Comparison of ENCODE assay signal across 9 mouse cellular contexts in genomic region chr11:61410129-61410528, GRCm38 (mm10). TPM values are rescaled to one million over a fixed set of nuclear protein-coding genes. Genes with fewer than 3 reads are reported as not detected.
A peak's percentile ranks its signal among the peaks of the same experiment; 100 is the strongest.
DNase-seq lines count a peak whose midpoint lies in the region; TF ChIP-seq lines count a peak whose summit lies in the region.
"Had no signal": no experiment of that assay in that cellular context is flagged by ENCODE, and none has a peak within 500 bp of the region (broad histone marks: within the 10 kb centered on the region; RNA-seq: fewer than 3 reads in every experiment).

No protein-coding gene starts in this region.

- no peaks in the 10 kb centered on the region for H3K27me3 ChIP-seq in MEL (ENCODE audit: control insufficient read depth in 1 of 2, insufficient read depth in 2 of 2, low read length in 2 of 2)

- H3K9ac ChIP-seq in MEL (ENCODE audit: control insufficient read depth, low read depth, low read length, poor library complexity, severe bottlenecking): no peak overlapping the region

- peak; percentile 88 for DNase-seq in 3T3-L1 (ENCODE audit: low read depth, low spot score)
- DNase-seq in MEL (ENCODE audit: low read depth, low spot score): peak; percentile 87
- peak; percentile 97 for DNase-seq in cerebellum, adult 9-10 months
- peak; percentile 74 for DNase-seq in gastrocnemius, postnatal 14 days
- DNase-seq in layer of hippocampus, adult 18-20 months (ENCODE audit: low spot score in 2 of 2): peak; percentile 76 to 95
- DNase-seq in lung, postnatal 14 days: peak; percentile 92
- DNase-seq in right cerebral cortex, postnatal 4 days: peak; percentile 92
- peak; percentile 71 for DNase-seq in yolk sac, embryonic 10.5 days (ENCODE audit: low spot score)

- peaks cover 0 to 13% of the 10 kb centered on the region in 2 experiments; a peak in 1 of 4 replicates for H3K36me3 ChIP-seq in MEL (ENCODE audit: control insufficient read depth in 1 of 2, insufficient read depth in 2 of 2, low read length in 2 of 2)

- TF ChIP-seq CTCF in MEL (IDR thresholded peaks at IDR 0.05 in 2 of 3, conservative IDR thresholded peaks at IDR 0.05 in 1 of 3; ENCODE audit: control insufficient read depth in 1 of 3, insufficient read depth in 1 of 3, low read depth in 2 of 3, low read length in 3 of 3, poor library complexity in 1 of 3, severe bottlenecking in 1 of 3): peak; percentile 93 to 98 (median 95)

- H3K4me1 ChIP-seq in MEL (ENCODE audit: control insufficient read depth in 1 of 2, insufficient read depth in 2 of 2, low read length in 2 of 2): peaks cover 0 to 13% of the 10 kb centered on the region in 2 experiments; a peak in 3 of 4 replicates

- TF ChIP-seq EP300 in MEL (IDR thresholded peaks at IDR 0.05; ENCODE audit: low read depth in 1 of 2, low read length in 2 of 2): no peak

- H3K9me3 ChIP-seq in MEL (replicated peaks; ENCODE audit: insufficient read depth, low read length): no peaks in the 10 kb centered on the region

- TF ChIP-seq POLR2A in MEL (IDR thresholded peaks at IDR 0.05; ENCODE audit: control insufficient read depth in 1 of 2, insufficient read depth in 1 of 2, low read depth in 1 of 2, low read length in 2 of 2, poor library complexity in 1 of 2): no peak

- peak; percentile 94 for TF ChIP-seq RAD21 in MEL (IDR thresholded peaks at IDR 0.05; ENCODE audit: low read depth, low read length)

- H3K79me2 ChIP-seq in MEL (ENCODE audit: control insufficient read depth, insufficient read depth, low read length, poor library complexity): no peaks in the 10 kb centered on the region; the same call in 1 of the 2 replicates

- H3K27ac ChIP-seq in MEL (ENCODE audit: control insufficient read depth, low read depth, low read length): no peak overlapping the region

- H3K4me3 ChIP-seq in MEL (ENCODE audit: control insufficient read depth in 1 of 2, insufficient read depth in 1 of 2, low read depth in 2 of 2, low read length in 2 of 2): no peak overlapping the region

- intact Hi-C loops in gastrocnemius, postnatal 14 days (cut with DNase I; ENCODE audit: low total_unique reads): loop anchor here (2.0 to 10.0 kb wide), 3 partner anchors 63 to 305 kb away; no protein-coding TSS in a partner anchor

TF ChIP-seq in MEL, 35 proteins besides CTCF, POLR2A, EP300 and RAD21:
- no peak for TF ChIP-seq ZMIZ1 (IDR thresholded peaks at IDR 0.05; ENCODE audit: low read depth, low read length)
- no peak for TF ChIP-seq ETS1 (IDR thresholded peaks at IDR 0.05; ENCODE audit: low read depth, low read length)
- no peak for TF ChIP-seq POLR2AphosphoS2 (IDR thresholded peaks at IDR 0.05; ENCODE audit: low read length)
- TF ChIP-seq SMC3 (IDR thresholded peaks at IDR 0.05; ENCODE audit: low read depth, low read length): peak; percentile 97
- peak; percentile 79; the same call in 1 of the 2 replicates for TF ChIP-seq MYC (IDR thresholded peaks at IDR 0.05; ENCODE audit: low read depth, low read length)
- TF ChIP-seq MEF2A (IDR thresholded peaks at IDR 0.05; ENCODE audit: extremely low read depth, insufficient replicate concordance, low read depth, low read length, poor library complexity, severe bottlenecking): no peak
- TF ChIP-seq ZNF384 (IDR thresholded peaks at IDR 0.05; ENCODE audit: low read depth, low read length): no peak
- TF ChIP-seq TAL1 (IDR thresholded peaks at IDR 0.05; ENCODE audit: low read length): no peak
- no peak for TF ChIP-seq POLR2AphosphoS5 (IDR thresholded peaks at IDR 0.05; ENCODE audit: borderline replicate concordance, low read depth, low read length)
- no peak for TF ChIP-seq KAT2A (conservative IDR thresholded peaks at IDR 0.05; ENCODE audit: low read depth, low read length)
- TF ChIP-seq ZC3H11A (IDR thresholded peaks at IDR 0.05; ENCODE audit: low read depth, low read length): peak; percentile 96
- TF ChIP-seq UBTF (IDR thresholded peaks at IDR 0.05; ENCODE audit: borderline replicate concordance, insufficient read depth, low read depth, low read length): no peak
- no peak for TF ChIP-seq CHD2 (IDR thresholded peaks at IDR 0.05; ENCODE audit: low read length)
- TF ChIP-seq ZKSCAN1 (IDR thresholded peaks at IDR 0.05; ENCODE audit: low read depth, low read length): no peak
- no peak for TF ChIP-seq E2F4 (IDR thresholded peaks at IDR 0.05; ENCODE audit: borderline replicate concordance, low read depth, low read length)
- TF ChIP-seq ELF1 (IDR thresholded peaks at IDR 0.05; ENCODE audit: low read depth, low read length): no peak
- peak; percentile 18; the same call in 1 of the 2 replicates for TF ChIP-seq MXI1 (IDR thresholded peaks at IDR 0.05; ENCODE audit: low read depth, low read length)
- TF ChIP-seq JUND (IDR thresholded peaks at IDR 0.05; ENCODE audit: low read depth, low read length): 0 out of 2 replicates have a peak, but pooled peaks have one; percentile 28
- no peak for TF ChIP-seq TCF12 (IDR thresholded peaks at IDR 0.05; ENCODE audit: low read depth, low read length)
- TF ChIP-seq MAX (IDR thresholded peaks at IDR 0.05; ENCODE audit: low read length): no peak
- peak; percentile 52; the same call in 1 of the 2 replicates for TF ChIP-seq BHLHE40 (IDR thresholded peaks at IDR 0.05; ENCODE audit: borderline replicate concordance, low read depth, low read length)
- no peak for TF ChIP-seq GABPA (IDR thresholded peaks at IDR 0.05; ENCODE audit: low read depth, low read length)
- TF ChIP-seq SIN3A (IDR thresholded peaks at IDR 0.05; ENCODE audit: low read length): peak; percentile 74; the same call in 1 of the 2 replicates
- TF ChIP-seq MYB (IDR thresholded peaks at IDR 0.05; ENCODE audit: low read depth, low read length): no peak
- no peak for TF ChIP-seq MAZ (IDR thresholded peaks at IDR 0.05; ENCODE audit: low read depth, low read length)
- TF ChIP-seq USF1 (IDR thresholded peaks at IDR 0.05; ENCODE audit: low read depth, low read length): 0 out of 2 replicates have a peak, but pooled peaks have one; percentile 10
- TF ChIP-seq GATA1 (IDR thresholded peaks at IDR 0.05; ENCODE audit: low read depth, low read length): no peak
- TF ChIP-seq TBP (IDR thresholded peaks at IDR 0.05; ENCODE audit: low read depth, low read length): no peak
- no peak for TF ChIP-seq MAFK (IDR thresholded peaks at IDR 0.05; ENCODE audit: borderline replicate concordance, low read depth, low read length)
- TF ChIP-seq HCFC1 (IDR thresholded peaks at IDR 0.05; ENCODE audit: low read depth, low read length): no peak

RNA-seq across cellular contexts. Expression of gene Slc47a1, which starts 32.0 kb away (rescaled TPM):
- 0.04 TPM in 1 of 2 replicates, not detected in the other for total RNA-seq in MEL (2012; rRNA removed)
- not detected for polyA plus RNA-seq in MEL (2012; ENCODE audit: insufficient read depth in 1 of 2, insufficient read length in 2 of 2, low read depth in 1 of 2, low replicate concordance in 2 of 2, missing spikeins in 1 of 2)
- total RNA-seq in gastrocnemius, postnatal 14 days (2021): 1 to 10 TPM; 5.9 to 7.7 TPM
- total RNA-seq in layer of hippocampus, adult 18-20 months (2021): 1 to 10 TPM; 1.2 TPM
- total RNA-seq: hematopoietic stem cell, adult 5-6 weeks had no signal

RNA-seq across cellular contexts. Expression of gene Rnf112, which starts 43.8 kb away (rescaled TPM):
- not detected in 2 replicates for total RNA-seq in MEL (2012; rRNA removed)
- not detected for polyA plus RNA-seq in MEL (2012; ENCODE audit: insufficient read depth in 1 of 2, insufficient read length in 2 of 2, low read depth in 1 of 2, low replicate concordance in 2 of 2, missing spikeins in 1 of 2)
- 1 to 10 TPM in 1 of 2 experiments, under 1 TPM in 1; 0.86 to 1.1 TPM for total RNA-seq in gastrocnemius, postnatal 14 days (2021)
- 100 to 1,000 TPM; 449 to 457 TPM for total RNA-seq in layer of hippocampus, adult 18-20 months (2021)
- total RNA-seq: hematopoietic stem cell, adult 5-6 weeks had no signal

Comparison
In these comparisons a context has a peak if more than half of its experiments do, and no peak if none do; other contexts are left out.
1. RNA of gene Rnf112, which starts 43.8 kb away (total RNA-seq): 449 to 457 TPM in layer of hippocampus, adult 18-20 months; 0.86 to 1.1 TPM in gastrocnemius, postnatal 14 days and not detected in MEL; every median in the first group is over 100 times any median in the second.
2. Peak in every context shown above with its lines, with median percentiles within 50 percentile points of each other: DNase-seq.